Mouse (Mus musculus) megakaryocyte, embryonic 14.5 days (primary cell): Measurements from ENCODE around the gene Rbm25. TPM values are rescaled to one million over a fixed set of nuclear protein-coding genes. Genes with fewer than 3 reads are reported as not detected.
A peak's percentile ranks its signal among the peaks of the same experiment; 100 is the strongest.
"Not testable (repeated sequence)": the region's sequence is repeated elsewhere in the genome, so short reads cannot be mapped to it uniquely, and the experiment has no call there.

ENCODE experiments used
- H3K27me3 ChIP-seq: replicated peaks from 2 replicates; pipeline ENCODE3; 2012; ENCODE audit warnings: inconsistent platforms
- H3K36me3 ChIP-seq: replicated peaks from 2 replicates; pipeline ENCODE3; 2012; ENCODE audit warnings: low read length, inconsistent platforms, mixed read lengths
- H3K4me1 ChIP-seq: 2 replicates; pipeline ENCODE4 v1.6.1; 2012; ENCODE audit warnings: inconsistent platforms
- H3K4me3 ChIP-seq: replicated peaks from 2 replicates; pipeline ENCODE3; 2012; ENCODE audit warnings: moderate library complexity, mild to moderate bottlenecking, inconsistent platforms
- H3K9me3 ChIP-seq: 2 replicates; pipeline ENCODE4 v1.6.1; 2012; ENCODE audit warnings: inconsistent platforms
- FLI1 ChIP-seq: IDR thresholded peaks from 2 replicates; pipeline ENCODE4 v1.6.1; 2012; ENCODE audit warnings: low read length, inconsistent platforms, mixed read lengths
- GATA1 ChIP-seq: IDR thresholded peaks from 3 replicates; pipeline ENCODE4 v1.6.1; 2012; ENCODE audit warnings: mixed read lengths, low read length, inconsistent platforms, borderline replicate concordance
- polyA plus RNA-seq: library from polyadenylated mRNA; stranded (reverse); fragments of >175 nt; gene quantifications from 2 replicates; pipeline ENCODE4 v1.2.3, GENCODE M21; 2012; ENCODE audit warnings: low replicate concordance; ENCODE audit not compliant: insufficient read depth

The Rbm25 gene
- polyA plus RNA-seq, 1 experiment: 56.3 TPM

DNA sequence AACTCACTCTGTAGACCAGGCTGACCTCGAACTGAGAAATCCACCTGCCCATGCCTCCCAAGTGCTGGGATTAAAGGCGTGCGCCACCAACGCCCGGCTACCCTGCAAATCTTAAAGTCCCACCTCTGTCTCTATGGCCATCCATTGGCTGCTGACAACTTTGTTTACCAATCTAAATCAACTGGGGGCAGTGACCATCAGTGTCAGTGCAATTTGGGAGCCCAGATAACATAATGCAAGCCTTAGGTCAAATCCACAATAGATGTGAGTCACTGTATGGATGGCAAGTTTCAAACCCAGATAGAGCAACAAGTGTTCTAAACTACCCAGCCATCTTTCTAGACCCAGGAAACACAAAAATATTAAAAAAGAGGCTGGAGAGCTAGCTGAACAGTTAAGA is 28.8 kb upstream of the Rbm25 start:
- no peak overlapping the region for H3K4me3 ChIP-seq
- no peaks in the 10 kb centered on the region for H3K27me3 ChIP-seq
- peaks cover 2% of the 10 kb centered on the region; the same call in 1 of the 2 replicates for H3K9me3 ChIP-seq
- TF ChIP-seq FLI1 (no peak), GATA1 (no peak)
- H3K4me1 ChIP-seq: peaks cover 6% of the 10 kb centered on the region; the same call in 1 of the 2 replicates
- H3K36me3 ChIP-seq: no peaks in the 10 kb centered on the region

DNA sequence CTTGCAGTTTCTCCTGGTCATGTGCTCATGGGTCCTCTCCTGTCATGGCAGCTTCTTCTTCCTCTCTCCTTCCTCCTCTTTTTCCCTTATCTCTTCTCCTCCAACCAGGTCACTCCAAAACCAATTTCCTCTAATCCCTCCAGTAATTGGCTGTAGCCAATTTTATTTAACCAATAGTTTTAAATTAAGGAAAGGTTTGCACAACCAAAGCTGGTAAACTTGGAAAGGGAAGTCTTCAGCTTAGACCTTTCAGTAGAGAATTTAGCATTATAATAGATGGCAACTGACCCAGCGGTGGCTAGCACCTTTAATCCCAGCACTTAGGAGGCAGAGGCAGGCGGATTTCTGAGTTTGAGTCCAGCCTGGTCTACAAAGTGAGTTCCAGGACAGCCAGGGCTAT is 24.6 kb upstream of the Rbm25 start:
- not testable (repeated sequence) for H3K9me3 ChIP-seq, H3K36me3 ChIP-seq, H3K4me3 ChIP-seq, H3K27me3 ChIP-seq, H3K4me1 ChIP-seq

DNA sequence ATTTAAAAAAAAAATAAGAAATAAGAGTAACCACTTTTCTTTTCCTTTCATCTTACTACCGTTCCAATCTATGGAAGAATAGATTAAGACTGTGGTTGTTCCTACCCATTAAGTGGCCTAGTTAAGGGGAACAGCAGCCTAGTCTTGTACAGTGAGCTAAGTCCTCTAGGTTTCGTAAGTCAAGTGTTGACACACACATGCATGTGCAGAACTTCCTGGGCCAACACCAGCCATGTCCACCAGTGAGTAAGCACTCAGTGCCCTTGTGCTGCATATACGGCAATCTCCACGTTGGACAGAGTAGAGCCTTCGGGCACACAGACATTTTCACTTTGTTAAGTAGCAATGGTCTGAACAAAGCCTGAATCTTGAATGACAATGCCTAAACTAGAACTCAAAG is 13.8 kb upstream of the Rbm25 start:
- Histone ChIP-seq H3K4me1 (peaks cover 3% of the 10 kb centered on the region), H3K36me3 (no peaks in the 10 kb centered on the region), H3K9me3 (no peaks in the 10 kb centered on the region), H3K27me3 (peaks cover 2% of the 10 kb centered on the region), H3K4me3 (peak overlapping the region; percentile 9)
- TF ChIP-seq GATA1 (no peak), FLI1 (no peak)

DNA sequence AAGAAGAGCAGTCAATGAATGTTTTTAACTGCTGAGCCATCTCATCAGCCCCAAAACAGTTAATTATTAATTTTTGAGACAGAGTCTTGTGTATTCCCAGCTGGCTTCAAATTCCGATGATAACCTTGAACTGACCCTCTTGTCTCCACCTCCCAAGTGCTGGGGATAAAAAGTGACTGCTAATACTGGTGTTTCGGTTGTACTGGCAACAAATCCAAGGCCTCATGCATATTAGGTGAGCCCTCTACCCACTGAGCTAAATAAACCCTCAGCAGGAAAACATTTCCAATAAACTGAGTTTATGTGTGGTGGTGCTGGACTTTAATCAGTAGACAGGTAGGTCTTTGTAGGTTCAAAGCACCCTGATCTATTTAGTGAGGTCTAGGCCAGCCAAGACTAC is 12.1 kb upstream of the Rbm25 start:
- no peak for TF ChIP-seq GATA1
- TF ChIP-seq FLI1: no peak
- Histone ChIP-seq H3K9me3 (no peaks in the 10 kb centered on the region), H3K4me3 (no peak overlapping the region), H3K27me3 (peaks cover 2% of the 10 kb centered on the region), H3K4me1 (peaks cover 3% of the 10 kb centered on the region), H3K36me3 (no peaks in the 10 kb centered on the region)

DNA sequence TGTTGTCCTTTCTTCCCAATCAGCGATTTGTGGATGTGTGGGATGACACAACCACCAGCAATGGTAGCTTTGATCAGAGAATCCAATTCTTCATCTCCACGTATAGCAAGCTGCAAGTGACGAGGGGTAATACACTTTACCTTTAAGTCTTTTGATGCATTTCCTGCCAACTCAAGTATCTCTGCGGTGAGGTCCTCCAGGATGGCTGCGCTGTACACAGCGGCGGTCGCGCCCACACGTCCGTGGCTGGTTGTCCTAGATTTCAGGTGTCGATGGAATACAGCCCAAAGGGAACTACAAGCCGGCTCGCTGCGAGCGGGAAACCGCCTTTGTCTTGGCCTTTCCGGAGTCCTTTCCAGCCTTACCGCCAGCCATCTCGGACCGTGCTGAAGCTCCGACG is 10.3 kb upstream of the Rbm25 start:
- not testable (repeated sequence) for H3K36me3 ChIP-seq, H3K9me3 ChIP-seq, H3K4me1 ChIP-seq, H3K27me3 ChIP-seq, H3K4me3 ChIP-seq

DNA sequence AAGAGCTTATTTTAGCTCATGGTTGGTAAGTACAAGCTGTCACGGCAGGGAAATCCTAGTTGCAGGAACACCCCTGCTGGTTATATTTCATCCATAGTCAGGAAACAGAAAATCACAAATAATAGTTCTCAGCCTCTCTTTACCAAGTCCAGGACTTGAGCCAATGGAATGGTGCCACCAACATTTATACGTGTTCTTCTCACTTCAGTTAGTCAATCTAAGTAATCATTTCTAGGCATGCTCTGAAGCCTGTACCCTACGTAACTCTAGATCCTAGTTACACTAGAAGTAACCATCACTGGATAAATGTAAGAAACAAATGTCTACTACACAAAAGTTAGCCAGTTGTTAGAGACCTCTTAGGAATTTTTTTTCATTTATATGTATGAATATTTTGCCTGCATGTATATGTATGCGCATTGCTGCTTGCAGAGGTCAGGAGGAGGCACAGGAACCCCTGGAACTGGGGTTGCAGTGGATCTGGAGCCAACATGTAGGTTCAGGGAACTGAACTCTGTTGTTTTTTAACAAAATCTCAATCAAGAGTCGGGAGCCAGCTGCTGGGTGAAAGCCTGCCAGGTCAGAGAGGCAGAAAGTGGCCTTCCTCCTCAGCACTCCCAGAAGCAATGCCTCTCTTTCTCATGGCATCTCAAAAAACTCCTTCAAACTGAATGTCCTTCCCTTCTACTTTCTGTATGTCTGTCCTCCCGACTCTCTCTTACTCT is 8.8 kb upstream of the Rbm25 start:
- Histone ChIP-seq H3K4me3 (no peak overlapping the region), H3K27me3 (no peaks in the 10 kb centered on the region), H3K9me3 (no peaks in the 10 kb centered on the region), H3K36me3 (no peaks in the 10 kb centered on the region), H3K4me1 (peaks cover 3% of the 10 kb centered on the region)
- TF ChIP-seq FLI1: no peak
- TF ChIP-seq GATA1: no peak

DNA sequence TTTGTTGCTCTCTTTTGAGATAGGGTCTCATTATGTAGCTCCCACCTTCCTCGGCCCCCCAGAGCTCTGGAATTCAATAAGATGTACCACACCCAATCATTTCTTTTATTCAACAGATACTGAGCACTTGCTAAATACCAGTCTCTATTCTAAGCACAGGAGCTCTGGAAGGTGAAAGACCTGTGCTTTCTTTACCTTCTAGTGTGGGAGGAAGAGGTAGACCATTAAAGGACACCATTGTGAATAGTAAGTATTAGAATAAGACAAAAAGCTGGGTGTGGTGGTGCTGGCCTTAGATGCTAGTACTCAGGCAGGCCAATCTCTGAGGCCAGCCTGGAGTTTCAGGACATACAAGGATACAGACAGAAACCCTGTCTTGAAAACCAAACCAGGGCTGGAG is 6.7 kb upstream of the Rbm25 start:
- TF ChIP-seq GATA1: no peak
- no peak for TF ChIP-seq FLI1

DNA sequence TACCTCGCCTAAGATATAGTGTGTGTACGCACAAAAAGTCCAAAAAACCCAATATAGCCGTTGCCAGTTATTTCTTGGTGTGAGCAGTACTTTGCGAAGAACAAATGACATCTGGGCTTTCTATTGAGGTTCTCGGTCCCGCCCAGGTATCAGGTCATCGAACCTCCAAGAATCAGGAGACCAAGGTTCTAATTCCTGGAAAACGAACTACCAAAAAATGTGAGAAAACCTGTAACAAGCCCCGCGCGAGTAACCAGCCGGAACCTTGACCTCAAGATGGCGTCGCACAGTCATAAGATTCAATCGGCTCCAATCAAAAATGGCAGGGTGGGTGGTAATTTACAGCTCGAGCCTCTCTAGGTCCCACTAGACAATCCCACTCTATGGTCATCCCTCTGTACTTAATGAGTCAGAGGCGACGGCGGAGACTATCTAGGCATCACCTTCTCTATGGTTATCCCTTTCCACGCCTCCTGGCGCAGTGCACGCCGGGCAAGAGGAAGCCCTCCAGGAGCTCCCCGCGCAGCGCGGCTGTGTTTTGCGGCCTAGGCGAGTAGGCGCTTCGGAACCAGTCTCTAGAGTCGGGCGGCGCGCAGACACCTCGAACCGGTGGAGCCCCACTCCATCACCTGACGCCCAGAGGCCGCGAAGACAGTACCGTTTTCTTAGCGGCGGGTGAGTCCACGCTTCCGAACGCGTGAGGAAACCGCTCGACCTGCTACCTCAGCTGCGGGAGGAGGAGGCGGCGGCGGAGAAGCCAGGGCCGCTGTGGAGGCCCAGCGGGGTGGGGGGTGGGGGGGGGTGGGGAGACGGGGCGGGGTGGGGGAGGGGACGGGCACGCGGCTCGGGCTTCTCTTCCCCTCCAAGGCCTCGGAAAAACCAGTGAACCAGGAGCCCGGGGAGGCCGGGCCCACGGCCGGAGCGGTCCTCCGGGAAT is 975 bp downstream of the Rbm25 start:
- no peaks in the 10 kb centered on the region for H3K9me3 ChIP-seq
- peaks cover 14% of the 10 kb centered on the region for H3K36me3 ChIP-seq
- peaks cover 27% of the 10 kb centered on the region for H3K4me1 ChIP-seq
- TF ChIP-seq GATA1: no peak
- no peak for TF ChIP-seq FLI1
- peak overlapping the region; percentile 96 for H3K4me3 ChIP-seq
- H3K27me3 ChIP-seq: no peaks in the 10 kb centered on the region

More for the DNA sequence above, 6.7 kb upstream of the Rbm25 start:
- Histone ChIP-seq H3K27me3 (no peaks in the 10 kb centered on the region), H3K36me3 (no peaks in the 10 kb centered on the region), H3K9me3 (no peaks in the 10 kb centered on the region), H3K4me3 (no peak overlapping the region), H3K4me1 (no peaks in the 10 kb centered on the region; the same call in 1 of the 2 replicates)

DNA sequence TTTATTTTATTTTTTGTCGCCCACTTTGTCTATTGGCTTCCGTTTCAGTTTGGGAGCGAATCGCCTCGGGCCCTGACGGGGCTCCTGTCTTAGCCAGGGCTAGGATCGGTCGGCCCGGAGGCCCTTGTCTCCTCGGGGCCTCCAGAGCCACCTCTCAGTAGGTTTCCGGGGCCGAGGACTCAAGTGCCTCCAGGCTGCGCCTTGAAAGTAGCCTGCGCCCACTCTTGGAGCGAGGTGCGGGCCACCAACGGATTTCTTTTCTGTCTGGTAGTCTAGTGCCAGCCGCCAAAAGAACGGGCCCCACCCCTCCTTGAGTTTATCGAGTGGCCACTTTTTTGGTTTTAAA is 1.6 kb downstream of the Rbm25 start:
- H3K4me1 ChIP-seq: peaks cover 33% of the 10 kb centered on the region
- no peaks in the 10 kb centered on the region for H3K27me3 ChIP-seq
- TF ChIP-seq GATA1 (no peak), FLI1 (no peak)

DNA sequence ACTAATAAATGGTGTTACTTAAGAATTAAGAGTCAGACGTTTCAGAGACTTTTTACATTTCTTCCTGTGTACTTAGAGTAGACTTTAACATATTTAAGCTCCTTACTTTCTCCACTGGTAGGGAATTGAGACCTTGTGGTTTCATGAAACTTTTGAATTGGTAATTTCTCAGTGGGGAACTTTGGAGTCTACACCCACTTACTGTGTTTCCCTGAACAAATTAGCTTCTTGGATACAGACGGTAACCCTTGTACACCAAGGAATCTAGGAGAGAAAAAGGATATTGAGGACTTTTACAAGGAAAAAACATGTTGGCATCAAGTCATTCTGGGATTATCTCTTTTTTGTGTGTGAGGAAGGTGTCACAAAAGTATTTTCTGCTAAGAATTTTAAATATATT is 2.8 kb downstream of the Rbm25 start:
- peaks cover 39% of the 10 kb centered on the region for H3K4me1 ChIP-seq
- no peaks in the 10 kb centered on the region for H3K9me3 ChIP-seq
- H3K27me3 ChIP-seq: no peaks in the 10 kb centered on the region
- TF ChIP-seq FLI1: no peak
- no peak for TF ChIP-seq GATA1
- peaks cover 27% of the 10 kb centered on the region for H3K36me3 ChIP-seq
- H3K4me3 ChIP-seq: peak overlapping the region; percentile 96

More for the DNA sequence above, 1.6 kb downstream of the Rbm25 start:
- peak overlapping the region; percentile 96 for H3K4me3 ChIP-seq
- H3K9me3 ChIP-seq: no peaks in the 10 kb centered on the region
- H3K36me3 ChIP-seq: peaks cover 20% of the 10 kb centered on the region
